Mouse (Mus musculus) A20 (cell line): ENCODE results near the gene Olfr1111.
"Not testable (repeated sequence)": the region's sequence is repeated elsewhere in the genome, so short reads cannot be mapped to it uniquely, and the experiment has no call there.

Source experiments
- DNase-seq: peaks from one replicate; pipeline ENCODE4 v3.0.0-alpha.2; 2011; ENCODE audit warnings: low read depth, low spot score

The Olfr1111 gene

GRCm38 (mm10) chr2:87152524-87152923 is at the start of gene Olfr1111:
Gene Olfr1111 (minus strand): TSS chr2:87152624.
- DNase-seq, result no peak

GRCm38 (mm10) chr2:87187498-87187897 is 35.1 kb upstream of the Olfr1111 start, which contains the start of gene Olfr1112:
Gene Olfr1112 (plus strand): TSS chr2:87187798.
- no peak for DNase-seq

- not testable (repeated sequence) for DNase-seq
Measured at GRCm38 (mm10) chr2:87167731-87168130, 15.3 kb upstream of the Olfr1111 start.

- DNase-seq, result no peak
Measured at GRCm38 (mm10) chr2:87140200-87140599, 12.2 kb downstream of the Olfr1111 start, which contains the start of gene Olfr1110. Gene Olfr1110 (minus strand): TSS chr2:87140300.

- DNase-seq, result no peak
Measured at GRCm38 (mm10) chr2:87114467-87114866, 38.0 kb downstream of the Olfr1111 start, which contains the start of gene Olfr259. Gene Olfr259 (minus strand): TSS chr2:87114567.
